Mouse (Mus musculus) bone marrow, adult 2 months (tissue): ENCODE data around the gene Pi4k2b. TPM values are rescaled to one million over a fixed set of nuclear protein-coding genes. Genes with fewer than 3 reads are reported as not detected.
"Not testable (repeated sequence)": the region's sequence is repeated elsewhere in the genome, so short reads cannot be mapped to it uniquely, and the experiment has no call there.

Experiments used
- H3K27ac ChIP-seq: fragments of 200-500 bp; 2 replicates; pipeline ENCODE4 v1.5.1; 2012; ENCODE audit warnings: low read depth, mild to moderate bottlenecking, control low read depth, inconsistent platforms, low read length; ENCODE audit not compliant: control insufficient read depth, poor library complexity, insufficient read depth
- H3K4me1 ChIP-seq: fragments of 200-500 bp; 2 replicates; pipeline ENCODE4 v1.6.1; 2011; ENCODE audit warnings: low read length; ENCODE audit not compliant: control insufficient read depth, insufficient read depth
- H3K4me3 ChIP-seq: fragments of 200-500 bp; replicated peaks from 2 replicates; pipeline ENCODE3; 2011; ENCODE audit warnings: mild to moderate bottlenecking, low read depth, low read length, control low read depth; ENCODE audit not compliant: control insufficient read depth
- CTCF ChIP-seq: fragments of 200-500 bp; IDR thresholded peaks from 2 replicates; pipeline ENCODE4 v1.5.1; 2011; ENCODE audit warnings: low read length, control low read depth; ENCODE audit not compliant: control insufficient read depth, insufficient read depth
- POLR2A ChIP-seq: fragments of 200-500 bp; IDR thresholded peaks from 2 replicates; pipeline ENCODE4 v1.6.1; 2011; ENCODE audit warnings: low read depth, mild to moderate bottlenecking, control low read depth, low read length, borderline replicate concordance; ENCODE audit not compliant: control insufficient read depth
- WGBS: fragments of 180-500 bp; shearing (Covaris S2); methylation state at CpG from one replicate; pipeline ENCODE4 v1.1.7; 2018; 5-methylcytosine and 5-hydroxymethylcytosine counted together
- polyA plus RNA-seq: library from polyadenylated mRNA; stranded (reverse); fragments of >200 nt; gene quantifications from 2 replicates; pipeline ENCODE4 v1.2.4, GENCODE M21; 2011; ENCODE audit warnings: low replicate concordance; ENCODE audit not compliant: missing spikeins, insufficient read depth, insufficient read length

The Pi4k2b gene
- 10.0 and 16.5 TPM in 2 replicates for polyA plus RNA-seq

- peak within 1 kb of the TSS; percentile 71 for H3K4me3 ChIP-seq
- under 1% methylated on average over 74 of the region's 75 CpGs for WGBS
- H3K27ac ChIP-seq = peak within 1 kb of the TSS; percentile 91
- no peaks in the 10 kb centered on the region for H3K4me1 ChIP-seq
- no peak; the same call in 1 of the 2 replicates for TF ChIP-seq POLR2A
- TF ChIP-seq CTCF = no peak
These were observed at the start of gene Pi4k2b for GRCm38 (mm10) chr5:52741391-52742111. Pi4k2b (plus strand) TSS chr5:52741574.

- H3K27ac ChIP-seq = no peak overlapping the region
- H3K4me1 ChIP-seq = no peaks in the 10 kb centered on the region
- 81% methylated on average over 1 of the region's 1 CpGs for WGBS
- no peak for TF ChIP-seq POLR2A
- no peak for TF ChIP-seq CTCF
- no peak overlapping the region for H3K4me3 ChIP-seq
These were observed 44.1 kb upstream of the Pi4k2b start for GRCm38 (mm10) chr5:52697291-52697690.

- not testable (repeated sequence) for H3K4me3 ChIP-seq, H3K27ac ChIP-seq, H3K4me1 ChIP-seq
- WGBS = 91% methylated on average over 7 of the region's 7 CpGs
These were observed 43.4 kb upstream of the Pi4k2b start for GRCm38 (mm10) chr5:52697882-52698440.

GRCm38 (mm10) chr5:52704562-52704961 lies 36.8 kb upstream of the Pi4k2b start:
- no peak for TF ChIP-seq POLR2A
- TF ChIP-seq CTCF = no peak
- H3K4me1 ChIP-seq = no peaks in the 10 kb centered on the region
- H3K27ac ChIP-seq = no peak overlapping the region
- no peak overlapping the region for H3K4me3 ChIP-seq
- 60% methylated on average over 4 of the region's 4 CpGs for WGBS

- Histone ChIP-seq H3K4me1 (no peaks in the 10 kb centered on the region), H3K4me3 (peak overlapping the region; percentile 76), H3K27ac (peak overlapping the region; percentile 45)
- TF ChIP-seq CTCF (no peak), POLR2A (no peak)
These were observed 28.7 kb upstream of the Pi4k2b start for GRCm38 (mm10) chr5:52712704-52713103.

GRCm38 (mm10) chr5:52716742-52717448 lies 24.5 kb upstream of the Pi4k2b start:
- WGBS = 73% methylated on average over 5 of the region's 5 CpGs
- Histone ChIP-seq H3K4me1 (no peaks in the 10 kb centered on the region), H3K27ac (no peak overlapping the region), H3K4me3 (no peak overlapping the region)
- no peak for TF ChIP-seq CTCF

GRCm38 (mm10) chr5:52721003-52721402 lies 20.4 kb upstream of the Pi4k2b start:
- H3K4me3 ChIP-seq = no peak overlapping the region
- H3K27ac ChIP-seq = no peak overlapping the region
- no peak for TF ChIP-seq POLR2A
- TF ChIP-seq CTCF = no peak
- H3K4me1 ChIP-seq = no peaks in the 10 kb centered on the region
- WGBS = 52% methylated on average over 8 of the region's 8 CpGs

GRCm38 (mm10) chr5:52727747-52728146 lies 13.6 kb upstream of the Pi4k2b start:
- WGBS = 76% methylated on average over 5 of the region's 5 CpGs
- TF ChIP-seq POLR2A = no peak
- no peak for TF ChIP-seq CTCF

GRCm38 (mm10) chr5:52732811-52733210 lies 8.6 kb upstream of the Pi4k2b start:
- WGBS = 63% methylated on average over 4 of the region's 4 CpGs
- no peak overlapping the region for H3K4me3 ChIP-seq
- TF ChIP-seq CTCF (no peak), POLR2A (no peak)
- H3K27ac ChIP-seq = no peak overlapping the region
- no peaks in the 10 kb centered on the region for H3K4me1 ChIP-seq

More at GRCm38 (mm10) chr5:52727747-52728146, 13.6 kb upstream of the Pi4k2b start:
- no peak overlapping the region for H3K4me3 ChIP-seq
- no peak overlapping the region for H3K27ac ChIP-seq
- no peaks in the 10 kb centered on the region for H3K4me1 ChIP-seq
